Mouse (Mus musculus): ENCODE results near the gene Mboat7. TPM values are rescaled to one million over a fixed set of nuclear protein-coding genes. Genes with fewer than 3 reads are reported as not detected.
"Not testable (repeated sequence)": the region's sequence is repeated elsewhere in the genome, so short reads cannot be mapped to it uniquely, and the experiment has no call there.

The Mboat7 gene
- total RNA-seq (2014; fragmentation: Nextera tagmentation) (20.2 and 26.7 TPM in 2 replicates), total RNA-seq (2017) (8.5 and 18.9 TPM in 2 replicates)

DNA sequence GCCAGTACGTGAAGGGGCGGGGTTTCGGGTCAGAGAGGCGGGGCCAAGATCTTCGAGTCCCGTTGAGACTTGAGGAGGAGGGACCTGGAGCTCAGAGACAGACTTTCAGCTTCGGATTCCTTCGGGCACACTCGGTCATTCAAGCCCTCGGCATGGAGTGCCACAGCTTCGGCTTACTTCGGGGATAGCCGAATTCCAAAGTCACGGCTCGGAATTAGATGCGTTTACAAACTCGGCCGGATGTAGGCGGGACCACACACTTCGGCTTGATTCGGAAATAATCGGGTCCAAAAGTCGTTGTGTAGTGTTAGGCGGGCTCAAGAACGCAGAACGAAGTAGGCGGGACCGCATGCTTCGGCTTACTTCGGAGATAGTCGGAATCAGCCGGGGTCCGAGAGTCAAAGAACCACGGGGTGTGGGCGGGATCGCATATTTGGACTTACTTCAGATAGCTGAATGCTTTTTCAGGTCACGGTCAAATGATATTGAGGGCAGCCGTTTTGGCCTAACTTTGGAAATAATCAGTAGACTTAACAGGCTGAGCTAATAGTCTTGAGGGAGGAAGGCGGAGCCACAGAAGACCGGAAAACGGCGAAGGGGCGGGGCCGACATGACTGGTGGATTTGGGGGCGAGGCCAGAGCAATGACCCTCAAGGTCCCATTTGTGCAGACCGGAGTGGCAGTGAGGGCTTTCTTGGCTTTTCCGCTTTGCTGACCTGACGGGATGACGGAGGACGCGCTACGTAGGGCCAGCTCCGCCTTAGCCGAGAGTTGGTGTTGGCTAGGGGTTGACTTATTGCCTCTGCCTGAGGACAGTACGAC, at the start of gene Mboat7:
TSS of gene Mboat7 (minus strand) at position 537 of the 822 bp plus-strand sequence.
- ATAC-seq (replicated peaks; ENCODE audit: low FRiP score, low TSS enrichment, poor library complexity, severe bottlenecking): peak; percentile 78

DNA sequence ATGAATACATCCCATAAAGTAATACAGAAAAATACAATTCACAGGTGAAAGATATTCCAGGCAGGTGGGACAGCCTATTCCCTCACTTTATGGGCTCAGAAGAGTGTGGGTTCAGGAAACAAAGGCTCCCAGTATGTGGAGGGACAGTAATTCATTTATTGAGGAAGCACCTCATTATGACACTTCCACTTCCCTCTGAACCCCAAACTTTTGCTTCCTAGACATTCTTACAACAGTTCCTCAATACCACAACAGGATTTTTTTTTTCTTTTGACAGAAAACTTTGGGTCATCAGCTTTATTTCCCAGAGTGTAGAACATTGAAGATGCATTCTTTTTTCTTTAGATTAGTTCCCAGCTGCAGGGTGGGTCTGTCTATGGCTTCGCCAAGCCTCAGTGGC, 39.4 kb upstream of the Mboat7 start:
- not testable (repeated sequence) for ATAC-seq (replicated peaks; ENCODE audit: low FRiP score, low TSS enrichment, poor library complexity, severe bottlenecking)

DNA sequence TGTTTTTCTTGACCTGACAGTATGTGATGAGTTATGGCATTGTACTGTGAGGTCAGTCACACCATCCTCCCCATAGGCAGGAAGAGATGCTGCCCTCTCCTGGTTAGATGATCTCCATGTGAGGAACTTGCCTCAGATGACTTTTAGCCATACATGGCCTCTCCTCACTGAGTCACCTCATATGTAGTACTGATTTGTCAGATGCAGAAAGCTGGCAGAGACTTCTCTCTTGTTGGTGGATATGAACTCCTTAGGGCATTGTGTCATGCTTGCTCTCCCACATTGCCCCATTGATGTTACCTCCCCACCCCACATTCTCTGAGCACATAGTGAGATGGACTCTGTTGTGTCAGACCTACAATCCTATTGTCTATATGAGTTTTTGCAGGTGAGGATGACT, 32.1 kb upstream of the Mboat7 start:
- ATAC-seq (replicated peaks; ENCODE audit: low FRiP score, low TSS enrichment, poor library complexity, severe bottlenecking): not testable (repeated sequence)

DNA sequence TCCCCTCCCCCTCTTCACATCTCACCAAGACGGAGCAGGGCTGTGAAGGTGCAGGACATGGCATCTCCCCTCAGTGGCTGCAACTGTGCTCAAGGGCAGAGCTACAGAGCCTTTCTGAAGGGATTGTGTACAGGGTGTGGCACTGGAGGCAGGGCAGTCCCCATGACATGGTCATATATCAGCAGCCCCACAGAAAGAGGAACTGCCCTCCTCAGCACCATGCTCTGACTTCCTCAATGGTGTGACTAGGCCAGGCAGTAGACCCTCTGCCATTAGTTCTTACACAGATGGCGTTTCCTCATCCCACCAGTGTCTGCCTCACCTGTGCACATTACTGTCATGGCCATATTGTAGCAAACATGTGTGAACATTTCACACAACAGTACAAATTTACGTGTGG, 26.9 kb upstream of the Mboat7 start, which contains the start of gene Pirb:
TSS of gene Pirb (minus strand) at position 124 of the 400 bp plus-strand sequence.
- ATAC-seq (replicated peaks; ENCODE audit: low FRiP score, low TSS enrichment, poor library complexity, severe bottlenecking): not testable (repeated sequence)

DNA sequence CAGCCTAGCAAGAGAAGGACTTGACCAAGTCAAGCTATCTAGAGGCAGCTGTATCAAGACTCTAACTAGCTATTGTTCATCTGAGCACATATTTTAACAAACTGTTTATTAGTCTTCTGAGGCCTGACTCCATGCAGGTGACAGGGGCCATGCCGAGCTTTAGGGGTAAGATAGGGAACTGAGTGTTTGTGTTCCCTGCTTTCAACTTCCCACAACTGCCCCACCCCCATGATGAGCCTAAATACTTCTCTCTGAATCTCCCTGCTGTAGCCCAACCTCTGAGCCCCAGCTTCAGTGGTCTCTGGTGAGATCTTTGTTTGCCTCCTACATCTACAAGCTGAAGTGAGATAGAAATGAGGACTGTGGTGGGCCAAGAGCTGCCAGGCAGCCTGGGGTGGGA, 21.9 kb upstream of the Mboat7 start:
- no peak for ATAC-seq (replicated peaks; ENCODE audit: low FRiP score, low TSS enrichment, poor library complexity, severe bottlenecking)

DNA sequence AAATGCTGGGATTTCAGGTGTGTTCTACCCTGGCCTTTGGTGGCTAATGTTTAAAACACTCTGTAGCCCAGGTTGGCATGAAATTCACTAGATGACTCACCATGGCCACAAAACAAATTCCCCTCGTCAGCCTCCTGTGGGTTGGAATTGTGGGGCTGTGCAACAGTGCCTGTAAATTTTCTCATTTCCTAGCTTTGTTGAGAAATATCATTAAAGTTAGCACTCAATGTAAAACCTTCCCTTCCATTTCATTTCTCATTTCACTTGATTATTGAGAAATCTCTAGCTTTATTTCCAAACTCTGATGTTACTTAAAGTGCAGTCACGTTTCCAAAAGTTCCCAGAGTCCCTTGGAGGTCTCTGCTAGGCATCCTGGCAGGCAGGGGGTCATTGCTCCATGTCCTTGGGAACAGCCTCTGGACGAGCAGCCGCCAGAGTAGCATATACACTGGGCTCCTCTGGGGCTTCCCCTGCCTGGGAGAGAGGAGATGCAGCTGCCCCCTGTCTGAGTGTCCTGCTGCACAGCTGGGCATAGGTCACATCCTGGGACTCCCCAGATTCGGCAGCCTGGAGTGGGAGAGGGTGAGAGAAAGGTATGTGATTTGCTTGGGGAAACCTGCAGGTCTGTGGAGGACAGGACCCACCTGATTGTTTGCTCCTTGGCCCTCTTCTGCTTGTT, 19.1 kb upstream of the Mboat7 start:
- ATAC-seq (replicated peaks; ENCODE audit: low FRiP score, low TSS enrichment, poor library complexity, severe bottlenecking): no peak

DNA sequence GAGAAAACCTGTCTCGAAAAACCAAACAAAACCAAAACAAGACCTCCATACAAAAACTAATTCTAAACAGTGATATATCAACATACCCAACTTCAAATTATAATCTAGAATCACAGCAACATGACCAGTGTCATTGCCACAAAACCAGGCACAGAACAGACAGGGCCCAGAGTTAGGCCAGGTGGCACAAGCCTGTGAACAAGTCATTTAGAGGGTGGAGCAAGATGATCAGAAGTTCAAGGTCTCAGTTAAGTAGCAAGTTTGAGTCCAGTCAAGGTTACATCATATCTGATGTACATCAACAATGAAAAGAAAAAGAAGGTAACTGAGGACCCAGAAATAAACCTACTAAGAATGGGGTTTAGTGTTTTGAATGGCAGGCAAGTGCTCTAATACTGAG, 15.7 kb upstream of the Mboat7 start:
- ATAC-seq (replicated peaks; ENCODE audit: low FRiP score, low TSS enrichment, poor library complexity, severe bottlenecking): peak; percentile 27

DNA sequence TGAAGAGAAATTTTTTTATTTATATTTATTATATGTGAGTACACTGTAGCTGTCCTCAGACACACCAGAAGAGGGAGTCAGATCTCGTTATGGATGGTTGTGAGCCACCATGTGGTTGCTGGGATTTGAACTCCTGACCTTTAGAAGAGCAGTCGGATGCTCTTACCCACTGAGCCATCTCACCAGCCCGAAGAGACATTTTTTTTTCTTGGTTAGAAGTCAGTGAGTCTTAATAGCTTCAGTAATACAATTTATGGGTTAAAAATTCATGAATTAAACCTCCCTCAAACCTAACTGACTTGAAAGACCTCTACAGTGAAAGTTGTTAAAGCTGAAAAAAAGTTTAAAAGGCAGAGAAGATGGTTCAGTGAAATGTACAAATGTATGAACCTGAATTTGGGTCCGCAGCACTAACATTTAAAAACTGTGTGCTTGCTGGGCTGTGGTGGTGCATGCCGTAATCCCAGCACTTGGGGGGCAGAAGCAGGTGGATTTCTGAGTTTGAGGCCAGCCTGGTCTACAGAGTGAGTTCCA, 15.2 kb upstream of the Mboat7 start:
- ATAC-seq (replicated peaks; ENCODE audit: low FRiP score, low TSS enrichment, poor library complexity, severe bottlenecking): not testable (repeated sequence)

DNA sequence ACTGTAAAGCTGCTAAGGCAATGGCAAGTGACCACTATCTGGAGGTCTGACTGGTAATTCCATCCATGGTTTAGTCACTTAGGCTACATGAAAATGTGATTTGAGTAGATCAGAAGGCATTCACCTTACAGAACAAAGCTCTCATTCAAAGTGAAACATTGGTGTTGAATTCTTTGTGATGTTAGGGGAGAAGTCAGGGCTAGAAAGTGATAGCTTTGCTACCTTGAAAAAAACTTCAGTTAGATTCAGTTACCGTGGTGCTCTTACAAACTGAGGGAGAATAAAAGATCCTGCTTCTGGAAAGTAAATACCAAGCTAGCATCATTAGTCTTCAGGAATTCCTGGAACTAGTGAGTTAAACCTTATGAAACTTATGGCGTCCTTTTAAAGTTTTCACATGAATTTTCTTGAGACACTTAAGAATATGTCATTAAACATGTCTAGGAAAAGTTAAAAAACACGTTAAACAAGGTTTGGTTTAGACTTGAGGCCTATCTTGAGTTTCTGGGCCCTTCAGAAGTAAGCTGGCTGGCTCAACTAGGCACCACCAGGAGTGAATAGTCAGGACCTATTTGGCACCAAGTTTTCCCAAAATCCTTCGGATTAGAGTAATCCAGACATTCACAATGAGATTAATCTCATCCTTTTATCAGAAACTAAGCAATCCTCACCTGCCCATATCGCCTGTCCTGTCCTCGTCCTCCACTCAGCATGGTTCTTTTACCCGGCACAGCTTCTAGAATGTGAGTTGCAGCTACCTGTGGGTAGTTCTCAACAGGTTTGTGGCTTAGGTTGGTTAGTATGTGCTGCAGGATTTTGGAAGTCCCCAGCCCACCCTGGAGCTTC, 14.5 kb upstream of the Mboat7 start:
- ATAC-seq (replicated peaks; ENCODE audit: low FRiP score, low TSS enrichment, poor library complexity, severe bottlenecking): no peak

DNA sequence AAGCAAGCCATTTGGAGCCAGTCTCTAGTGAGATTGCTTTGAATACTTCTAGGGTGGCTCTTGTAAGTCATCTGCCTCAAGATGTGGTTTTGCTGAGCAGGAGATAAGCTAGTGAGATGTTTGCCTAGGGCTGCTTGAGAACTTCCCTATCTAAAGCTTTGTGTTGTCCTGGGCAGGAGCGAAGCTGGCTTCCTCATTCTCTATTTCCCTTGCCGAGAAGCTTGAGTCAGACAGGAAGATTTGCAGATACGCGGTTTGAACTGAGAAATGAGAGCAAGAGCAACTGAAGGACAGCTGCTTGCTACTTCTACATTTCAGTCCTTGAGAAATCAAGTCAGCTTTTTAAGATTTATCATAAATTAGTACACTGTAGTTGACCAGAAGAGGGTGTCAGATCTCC, 13.7 kb upstream of the Mboat7 start:
- peak; percentile 43 for ATAC-seq (replicated peaks; ENCODE audit: low FRiP score, low TSS enrichment, poor library complexity, severe bottlenecking)

DNA sequence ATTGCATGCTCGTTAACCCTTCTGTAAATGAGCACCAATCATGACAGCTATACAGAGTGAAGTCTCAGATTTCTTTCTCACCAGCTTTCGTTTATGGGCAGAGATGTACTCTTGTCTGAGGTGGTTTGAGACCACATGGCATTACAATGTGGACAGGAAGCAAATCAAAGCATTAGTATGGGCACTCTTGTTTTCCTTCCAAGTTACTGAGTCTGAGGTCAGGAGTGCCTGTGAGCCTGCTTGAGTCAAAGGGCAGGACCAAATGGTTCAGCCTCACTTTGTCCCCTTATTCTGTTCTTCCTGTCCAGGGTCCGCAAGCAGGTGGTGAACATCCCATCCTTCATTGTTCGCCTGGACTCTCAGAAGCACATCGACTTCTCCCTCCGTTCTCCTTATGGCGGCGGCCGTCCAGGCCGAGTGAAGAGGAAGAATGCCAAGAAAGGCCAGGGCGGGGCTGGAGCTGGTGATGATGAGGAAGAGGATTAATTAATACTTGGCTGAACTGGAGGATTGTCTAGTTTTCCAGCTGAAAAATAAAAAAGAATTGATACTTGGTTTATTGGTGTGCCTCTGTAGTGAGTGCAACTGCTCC, 13.1 kb upstream of the Mboat7 start:
- ATAC-seq (replicated peaks; ENCODE audit: low FRiP score, low TSS enrichment, poor library complexity, severe bottlenecking): no peak

DNA sequence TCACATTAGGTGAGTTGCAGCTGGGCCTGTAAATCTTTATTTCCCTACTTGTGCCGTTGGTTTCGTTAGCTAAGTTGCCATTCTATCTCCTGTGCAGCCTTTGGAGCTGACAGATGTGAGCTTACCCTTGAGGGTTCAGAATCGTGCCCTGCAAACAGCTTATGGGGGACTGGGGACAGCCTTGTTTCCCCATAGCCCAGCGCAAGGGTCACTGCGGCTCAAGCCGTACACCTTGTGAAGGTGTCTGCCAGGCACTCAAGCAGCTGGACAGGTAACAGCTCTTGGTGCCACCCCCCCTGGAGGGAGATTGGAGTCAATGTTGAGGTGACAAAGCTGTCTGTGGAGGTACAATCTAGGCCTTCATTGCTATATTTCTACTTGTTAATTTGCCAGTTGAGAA, 12.6 kb upstream of the Mboat7 start:
- no peak for ATAC-seq (replicated peaks; ENCODE audit: low FRiP score, low TSS enrichment, poor library complexity, severe bottlenecking)

DNA sequence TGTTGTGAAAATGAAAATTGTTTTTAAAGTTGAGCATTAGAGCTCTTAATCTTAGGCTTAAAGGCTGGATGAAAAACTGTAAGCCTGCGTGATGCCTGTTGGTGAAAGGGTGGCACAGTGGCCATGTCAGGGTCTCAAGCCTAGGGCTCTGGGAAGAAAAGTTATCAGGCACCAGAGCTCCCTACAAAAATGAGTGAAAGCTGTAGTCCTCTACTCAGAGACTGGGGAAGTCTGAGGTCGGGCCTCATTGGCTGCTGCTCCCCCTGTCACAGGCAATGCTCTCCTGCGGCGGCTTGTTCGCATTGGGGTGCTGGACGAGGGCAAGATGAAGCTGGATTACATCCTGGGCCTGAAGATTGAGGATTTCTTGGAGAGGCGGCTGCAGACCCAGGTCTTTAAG, 12.1 kb upstream of the Mboat7 start:
- ATAC-seq (replicated peaks; ENCODE audit: low FRiP score, low TSS enrichment, poor library complexity, severe bottlenecking): not testable (repeated sequence)

DNA sequence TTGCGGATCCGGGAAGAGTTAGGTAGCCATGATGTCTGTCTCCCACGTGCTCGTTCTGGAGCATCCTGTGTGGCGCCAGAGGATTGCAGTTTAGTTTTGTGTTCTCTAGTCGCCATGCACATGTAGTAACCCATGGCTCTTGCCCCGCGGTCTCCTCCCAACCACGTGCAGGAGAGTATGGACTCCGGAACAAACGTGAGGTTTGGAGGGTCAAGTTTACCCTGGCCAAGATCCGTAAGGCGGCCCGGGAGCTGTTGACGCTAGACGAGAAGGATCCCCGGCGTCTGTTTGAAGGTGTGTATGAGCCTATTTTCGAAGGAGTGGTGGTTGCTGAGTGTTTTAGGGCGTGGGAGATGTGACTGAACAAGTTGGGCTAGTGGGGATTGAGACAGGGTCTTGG, 11.2 kb upstream of the Mboat7 start:
- 0 out of 2 replicates have a peak, but pooled peaks have one; percentile 4 for ATAC-seq (replicated peaks; ENCODE audit: low FRiP score, low TSS enrichment, poor library complexity, severe bottlenecking)

DNA sequence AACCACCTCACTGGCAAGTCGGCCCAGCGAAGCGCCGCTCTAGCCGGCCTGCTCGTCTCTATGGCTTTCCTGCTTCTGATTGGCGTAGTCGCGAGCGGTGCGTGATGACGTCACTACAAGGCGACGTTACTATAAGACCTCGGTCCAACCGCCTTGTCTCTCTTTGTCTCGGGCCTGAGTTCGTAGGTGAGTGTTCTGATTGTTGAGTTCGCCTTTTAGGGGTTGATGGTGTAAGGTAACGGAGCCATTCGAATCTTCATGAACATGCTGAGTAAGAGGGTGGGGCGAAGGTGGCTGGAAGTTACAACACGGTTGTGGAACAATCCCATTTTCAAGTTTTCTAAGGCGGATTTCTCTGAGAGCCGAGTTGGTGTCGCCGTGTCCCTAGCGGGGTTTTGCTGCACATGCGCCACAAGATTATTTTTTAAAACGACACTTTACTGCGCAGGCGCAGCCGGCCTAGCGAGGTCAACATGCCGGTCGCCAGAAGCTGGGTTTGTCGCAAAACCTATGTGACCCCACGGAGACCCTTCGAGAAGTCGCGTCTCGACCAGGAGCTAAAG, 10.6 kb upstream of the Mboat7 start, which contains the start of gene Rps9:
TSS of gene Rps9 (plus strand) at position 115 of the 563 bp plus-strand sequence.
- peak; percentile 81 for ATAC-seq (replicated peaks; ENCODE audit: low FRiP score, low TSS enrichment, poor library complexity, severe bottlenecking)

DNA sequence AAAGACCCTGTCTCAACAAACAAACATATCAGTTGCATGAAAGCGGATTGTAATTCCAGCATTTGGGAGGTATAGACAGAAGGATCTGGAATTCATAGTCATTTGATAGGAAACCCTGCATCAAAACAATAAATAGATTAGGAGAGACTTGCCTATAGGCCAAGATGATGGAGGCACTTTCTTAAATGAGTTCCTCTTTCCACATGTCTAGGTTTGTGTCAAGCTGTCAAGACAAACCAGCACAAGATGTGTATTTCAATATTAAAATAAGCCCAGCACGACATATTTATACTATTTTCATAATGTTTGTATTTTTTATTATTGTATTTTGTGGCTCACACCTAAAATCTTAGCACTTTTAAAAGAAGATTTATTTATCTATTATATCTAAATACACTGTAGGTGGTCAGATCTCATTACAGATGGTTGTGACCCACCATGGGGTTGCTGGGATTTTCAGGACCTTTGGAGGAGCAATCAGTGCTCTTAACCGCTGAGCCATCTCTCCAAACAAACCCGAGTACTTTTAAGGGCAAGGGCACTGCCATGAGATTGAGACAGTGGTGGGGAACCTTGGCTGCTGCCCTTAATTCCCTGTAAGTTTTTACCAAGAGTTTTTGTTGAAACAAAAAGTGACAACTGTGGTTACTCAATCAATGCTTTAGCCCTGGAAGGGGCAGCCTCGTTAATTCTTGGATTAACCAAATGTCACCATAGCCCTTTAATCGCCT, 10.0 kb upstream of the Mboat7 start:
- ATAC-seq (replicated peaks; ENCODE audit: low FRiP score, low TSS enrichment, poor library complexity, severe bottlenecking): peak; percentile 5; the same call in 1 of the 2 replicates

DNA sequence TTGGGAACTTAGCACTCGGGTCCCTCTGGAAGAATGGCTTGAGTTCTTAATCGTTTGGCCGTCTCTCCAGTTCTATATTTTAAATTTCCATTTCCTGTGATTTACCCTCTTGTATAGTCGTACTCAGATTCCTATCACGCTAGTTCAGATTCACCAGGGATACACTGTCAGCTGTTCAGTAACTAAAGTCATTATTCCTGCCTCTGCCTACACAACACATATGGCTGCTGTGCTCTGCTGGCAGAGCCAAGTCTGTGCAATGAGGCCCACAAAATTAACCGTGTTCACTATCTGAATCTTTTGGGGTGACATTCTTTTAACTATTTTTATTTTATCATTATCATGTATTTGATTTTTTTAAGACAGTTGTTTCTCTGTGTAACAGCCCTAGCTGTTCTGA, 5.1 kb upstream of the Mboat7 start:
- no peak for ATAC-seq (replicated peaks; ENCODE audit: low FRiP score, low TSS enrichment, poor library complexity, severe bottlenecking)

DNA sequence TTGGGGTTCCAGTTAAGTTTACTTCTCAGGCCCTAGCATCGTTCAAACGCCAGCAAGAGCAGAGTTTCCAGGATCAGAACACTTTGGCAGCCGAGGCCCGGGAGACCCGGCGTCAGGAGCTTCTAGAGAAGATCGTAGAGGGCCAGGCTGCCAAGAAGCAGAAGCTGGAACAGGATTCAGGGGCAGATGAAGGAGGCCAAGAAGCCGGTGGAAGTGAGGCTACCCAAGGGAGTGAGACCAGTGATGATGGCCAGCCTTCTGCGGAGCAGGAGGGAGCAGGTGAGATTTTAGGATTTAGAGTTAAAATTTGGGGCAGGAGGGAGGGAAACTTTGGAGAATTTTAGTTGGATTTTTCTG, 1.6 kb upstream of the Mboat7 start:
- not testable (repeated sequence) for ATAC-seq (replicated peaks; ENCODE audit: low FRiP score, low TSS enrichment, poor library complexity, severe bottlenecking)
